Mouse (Mus musculus) left cerebral cortex, adult 9 months (tissue): Measurements from ENCODE around the gene Lrrfip2.

ENCODE experiments used
- DNase-seq, 2 experiments: peaks; one replicate each; pipeline ENCODE4 v3.0.0; 2022; ENCODE audit warnings: low spot score in 2 of 2

Gene Lrrfip2

GRCm38 (mm10) chr9:111117126-111117642, at the start of gene Lrrfip2:
Gene Lrrfip2, plus strand, starts transcription at chr9:111117592.
- DNase-seq: no peak

- peak in 1 of 2 experiments; percentile 22 for DNase-seq
Observed at GRCm38 (mm10) chr9:111070546-111070961, 46.8 kb upstream of the Lrrfip2 start.

- DNase-seq: peak in 1 of 2 experiments; percentile 40
Observed at GRCm38 (mm10) chr9:111072175-111072574, 45.2 kb upstream of the Lrrfip2 start.

GRCm38 (mm10) chr9:111072971-111073370, 44.4 kb upstream of the Lrrfip2 start:
- no peak for DNase-seq

GRCm38 (mm10) chr9:111077745-111078144, 39.6 kb upstream of the Lrrfip2 start:
- no peak for DNase-seq

- no peak for DNase-seq
Observed at GRCm38 (mm10) chr9:111080801-111081200, 36.6 kb upstream of the Lrrfip2 start.

- no peak for DNase-seq
Observed at GRCm38 (mm10) chr9:111081765-111082164, 35.6 kb upstream of the Lrrfip2 start.

GRCm38 (mm10) chr9:111085329-111085728, 32.1 kb upstream of the Lrrfip2 start:
- DNase-seq: no peak

- no peak for DNase-seq
Observed at GRCm38 (mm10) chr9:111086137-111086536, 31.3 kb upstream of the Lrrfip2 start.

GRCm38 (mm10) chr9:111086995-111087606, 30.3 kb upstream of the Lrrfip2 start:
- no peak for DNase-seq

GRCm38 (mm10) chr9:111087960-111088359, 29.4 kb upstream of the Lrrfip2 start:
- DNase-seq: no peak

- no peak for DNase-seq
Observed at GRCm38 (mm10) chr9:111088886-111089285, 28.5 kb upstream of the Lrrfip2 start.

GRCm38 (mm10) chr9:111092657-111093056, 24.7 kb upstream of the Lrrfip2 start:
- DNase-seq: peak in 1 of 2 experiments; percentile 24

GRCm38 (mm10) chr9:111093094-111093493, 24.3 kb upstream of the Lrrfip2 start:
- DNase-seq: peak in 1 of 2 experiments; percentile 62

GRCm38 (mm10) chr9:111094626-111095025, 22.8 kb upstream of the Lrrfip2 start:
- DNase-seq: no peak

GRCm38 (mm10) chr9:111095710-111096109, 21.7 kb upstream of the Lrrfip2 start:
- DNase-seq: no peak

GRCm38 (mm10) chr9:111096419-111097326, 20.7 kb upstream of the Lrrfip2 start:
- no peak for DNase-seq

GRCm38 (mm10) chr9:111097543-111097942, 19.8 kb upstream of the Lrrfip2 start:
- no peak for DNase-seq

GRCm38 (mm10) chr9:111100406-111100805, 17.0 kb upstream of the Lrrfip2 start:
- DNase-seq: no peak

- no peak for DNase-seq
Observed at GRCm38 (mm10) chr9:111103293-111103692, 14.1 kb upstream of the Lrrfip2 start.

- no peak for DNase-seq
Observed at GRCm38 (mm10) chr9:111103893-111104292, 13.5 kb upstream of the Lrrfip2 start.

GRCm38 (mm10) chr9:111107863-111108262, 9.5 kb upstream of the Lrrfip2 start:
- DNase-seq: no peak
